Mouse (Mus musculus): ENCODE data around the gene Matn3.

Matn3 gene

DNA sequence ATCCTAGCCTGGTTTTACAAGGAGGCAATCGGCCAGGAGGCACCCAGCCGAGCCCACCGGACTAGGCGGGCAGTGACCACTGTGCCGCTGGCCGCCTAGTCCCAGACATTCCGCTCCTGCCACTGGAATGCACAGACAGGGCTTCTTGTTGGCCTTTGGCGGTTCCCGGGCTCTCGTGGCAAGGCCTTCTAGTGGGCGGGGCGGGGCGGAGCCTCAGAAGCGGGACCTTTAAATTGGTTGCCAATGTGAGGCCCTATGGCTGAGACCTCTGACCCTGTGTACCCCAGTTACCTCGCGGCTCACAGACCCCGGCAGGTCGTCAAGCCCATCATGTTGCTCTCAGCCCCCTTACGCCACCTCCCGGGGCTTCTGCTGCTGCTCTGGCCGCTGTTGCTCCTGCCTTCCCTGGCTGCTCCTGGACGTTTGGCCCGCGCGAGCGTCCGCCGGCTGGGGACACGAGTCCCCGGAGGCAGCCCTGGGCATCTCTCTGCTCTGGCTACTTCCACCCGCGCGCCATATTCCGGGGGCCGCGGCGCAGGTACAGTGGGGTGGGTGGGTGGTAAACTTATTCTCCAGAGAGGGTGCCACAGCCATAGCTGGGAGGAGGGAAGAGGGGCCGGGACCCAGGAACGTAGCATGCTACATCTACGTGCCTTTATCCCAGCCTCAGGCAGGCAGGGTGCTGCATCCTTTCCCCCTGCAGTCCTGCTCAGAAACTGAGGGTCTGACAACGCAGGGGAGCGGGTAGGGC lies at the start of gene Matn3:
Gene Matn3 (plus strand): TSS at position 216 of the 751 bp plus-strand sequence.
- in situ Hi-C loops (cut with MboI, MseI) = no loop called here

DNA sequence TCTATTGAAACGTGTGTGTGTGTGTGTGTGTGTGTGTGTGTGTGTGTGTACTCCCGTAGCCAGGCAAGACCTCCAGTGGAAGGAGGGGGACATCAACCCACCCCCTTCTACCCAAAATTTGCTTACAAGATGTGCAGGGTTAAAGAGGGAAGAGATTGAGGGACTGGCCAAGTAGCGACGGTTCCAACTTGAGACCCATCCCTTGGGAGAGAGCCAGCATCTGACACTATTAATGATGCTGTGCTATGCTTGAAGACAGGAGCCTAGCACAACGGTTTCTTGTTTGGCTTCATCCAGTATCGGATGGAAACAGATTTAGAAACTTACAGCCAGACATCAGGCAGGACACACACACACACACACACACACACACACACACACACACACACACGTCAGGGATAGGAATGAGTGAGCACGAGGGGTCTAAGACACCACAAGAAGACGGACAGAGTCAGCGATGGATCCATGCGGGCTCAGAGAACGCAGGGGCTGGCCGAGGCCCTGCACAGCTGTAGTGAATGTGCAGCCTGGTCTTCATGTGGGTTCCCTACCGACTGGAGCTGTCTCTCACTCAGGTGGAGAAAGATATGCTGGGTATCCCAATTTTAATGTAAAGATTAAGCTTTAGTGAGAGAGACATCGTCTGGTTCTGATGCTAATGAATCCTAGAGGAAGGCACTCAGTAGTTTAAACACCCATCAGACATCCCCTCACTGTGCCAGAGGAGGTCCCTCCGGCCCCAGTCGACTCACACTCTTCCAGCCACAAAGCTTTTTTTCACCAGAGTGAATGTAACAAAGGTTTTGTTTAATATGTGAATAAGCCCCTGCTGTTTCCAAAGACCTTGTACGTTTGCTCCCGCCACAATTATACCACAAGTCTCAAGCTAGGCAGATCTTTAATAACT lies 48.6 kb upstream of the Matn3 start:
- in situ Hi-C loops (cut with MboI, MseI) = loop anchor here (10.0 kb wide), 1 partner anchor 86 kb away; no protein-coding TSS in a partner anchor

DNA sequence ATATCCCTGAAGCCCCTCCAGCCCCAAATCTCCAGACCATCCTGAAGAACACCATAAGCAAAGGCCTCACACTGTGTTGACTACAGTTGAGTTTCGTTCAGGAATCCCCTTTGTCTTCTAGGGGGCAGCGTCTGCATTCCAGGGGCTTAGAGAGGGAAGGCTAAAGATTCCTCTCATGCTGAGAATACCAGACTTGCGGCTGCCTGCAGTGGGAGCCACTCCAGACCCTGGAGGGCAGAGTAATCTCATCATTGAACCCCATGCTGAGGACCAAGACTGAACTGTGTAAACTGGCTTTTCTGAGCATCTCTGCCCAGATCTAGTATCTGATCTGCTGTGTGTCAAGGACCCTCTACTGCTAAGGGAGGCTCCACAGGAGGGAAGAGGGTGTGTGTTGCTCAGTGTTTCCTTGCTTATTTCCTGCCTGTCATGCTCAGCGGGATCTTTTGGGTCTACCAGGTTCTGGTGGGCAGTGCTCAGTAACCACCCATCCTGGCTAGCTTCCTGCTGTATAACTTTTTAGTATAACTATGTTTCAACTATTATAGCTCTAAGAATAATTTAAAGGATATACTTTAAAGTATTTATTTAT lies 47.5 kb upstream of the Matn3 start:
- in situ Hi-C loops (cut with MboI, MseI) = loop anchor here (25.0 kb wide), 1 partner anchor 1487 kb away; the partner anchor contains the start of gene Rdh14

DNA sequence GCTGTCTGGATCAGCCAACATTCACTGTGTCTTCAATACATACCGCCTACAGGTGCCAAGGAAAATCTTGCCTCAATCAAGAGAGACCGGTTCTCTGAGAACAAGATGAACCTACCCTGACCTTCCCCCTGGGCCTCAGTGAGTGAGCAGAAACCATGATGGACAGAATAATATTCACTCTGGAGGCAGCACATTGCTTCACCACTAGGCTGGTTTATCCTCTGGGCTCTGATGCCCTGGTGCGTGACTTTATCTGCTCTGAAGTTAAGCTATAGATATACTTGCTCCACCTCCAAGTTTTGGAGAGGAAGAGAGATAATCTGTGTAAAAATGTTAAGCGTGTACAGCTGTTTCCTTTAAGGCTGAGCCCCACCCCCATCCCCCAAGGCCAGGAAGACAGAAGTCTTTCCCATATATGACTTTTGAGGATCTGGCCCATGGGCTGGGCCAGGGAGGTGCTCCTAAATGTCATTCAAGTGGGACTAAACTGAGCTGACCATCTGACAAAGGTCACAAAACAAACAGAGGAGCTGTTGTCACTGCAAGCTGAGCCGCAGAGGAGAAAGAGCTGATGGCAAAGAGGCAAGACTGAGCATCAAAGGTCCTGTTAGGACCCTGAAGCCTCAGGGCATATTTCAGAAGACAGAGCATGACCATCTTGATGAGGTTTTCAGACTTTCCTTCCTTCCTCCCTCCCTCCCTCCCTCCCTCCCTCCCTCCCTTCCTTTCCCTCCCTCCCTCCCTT lies 46.6 kb upstream of the Matn3 start:
- in situ Hi-C loops (cut with MboI, MseI) = loop anchor here (25.0 kb wide), 1 partner anchor 1486 kb away; the partner anchor contains the start of gene Rdh14

DNA sequence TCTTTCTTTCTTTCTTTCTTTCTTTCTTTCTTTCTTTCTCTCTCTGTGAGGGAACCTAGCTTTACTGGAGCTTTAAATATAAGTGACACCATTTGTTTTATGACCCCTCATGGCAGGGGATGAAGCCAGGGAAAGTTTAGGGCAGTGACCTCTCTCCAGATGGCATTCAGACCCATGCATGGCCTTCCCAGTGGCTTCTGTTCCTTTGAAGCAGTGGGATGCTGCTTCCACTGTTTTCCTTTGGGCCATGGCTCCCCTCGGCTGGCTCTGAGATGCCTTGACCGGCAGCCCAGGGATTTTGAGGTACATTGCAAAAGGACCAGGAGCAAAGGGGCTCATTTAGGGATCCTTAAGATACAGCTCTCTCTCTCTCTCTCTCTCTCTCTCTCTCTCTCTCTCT lies 45.8 kb upstream of the Matn3 start:
- in situ Hi-C loops (cut with MboI, MseI) = loop anchor here (25.0 kb wide), 1 partner anchor 1485 kb away; the partner anchor contains the start of gene Rdh14

DNA sequence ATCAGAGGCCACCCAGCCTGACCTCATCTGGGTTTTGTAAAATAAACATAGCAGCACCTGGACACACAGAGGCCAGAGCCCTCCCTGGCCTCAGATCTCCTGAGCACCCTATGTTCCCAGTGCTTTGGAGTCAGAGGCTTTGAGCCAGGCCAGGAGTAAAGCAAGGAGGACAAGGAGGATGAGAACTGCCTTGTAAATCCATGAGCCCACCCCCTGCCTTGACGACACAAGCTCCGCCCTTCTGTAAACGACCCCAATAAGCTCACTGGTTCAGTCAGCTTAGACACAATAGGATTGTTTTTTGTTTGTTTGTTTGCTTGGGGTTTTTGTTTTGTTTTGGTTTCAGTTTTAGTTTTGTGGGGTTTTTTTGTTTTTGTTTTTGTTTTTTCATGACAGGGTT lies 45.2 kb upstream of the Matn3 start:
- in situ Hi-C loops (cut with MboI, MseI) = loop anchor here (25.0 kb wide), 1 partner anchor 1485 kb away; the partner anchor contains the start of gene Rdh14

DNA sequence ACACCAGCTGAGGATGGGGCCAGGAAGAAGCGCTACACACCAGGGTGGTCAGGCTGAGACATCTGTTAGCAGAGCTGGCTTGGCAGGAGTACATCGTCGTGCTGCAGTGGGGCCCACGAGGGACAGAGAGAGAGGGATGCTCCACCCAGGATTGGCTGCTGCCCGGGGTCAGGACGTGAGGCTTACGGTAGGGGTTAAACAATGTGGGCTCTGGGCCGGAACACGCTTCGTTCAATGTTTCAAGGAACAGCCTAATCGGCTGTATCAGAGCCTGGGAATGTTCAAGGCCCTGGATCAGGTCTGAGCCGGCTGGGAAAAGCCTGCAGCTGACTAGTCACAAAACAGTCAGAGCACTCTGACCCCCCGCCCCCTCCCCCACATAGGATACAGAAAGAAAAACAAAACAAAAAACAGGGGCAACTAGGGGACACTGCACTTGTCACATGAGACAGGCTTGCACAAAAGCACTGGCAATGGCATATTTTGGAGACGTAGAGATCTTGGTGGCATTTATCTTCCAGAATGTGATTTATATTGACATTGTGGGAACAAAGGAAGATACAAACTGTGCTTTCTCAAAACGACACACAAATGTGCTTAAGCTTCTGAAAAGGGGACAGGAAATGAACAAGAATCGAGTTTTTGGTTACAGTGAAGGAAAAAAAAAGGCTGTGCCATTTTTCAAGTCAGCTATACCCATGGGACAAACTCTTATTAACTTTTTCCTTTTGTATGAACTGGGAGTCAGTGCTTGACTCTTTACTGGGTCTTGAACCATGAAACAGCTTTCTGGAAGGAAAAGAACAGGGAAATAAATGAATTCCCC lies 34.7 kb upstream of the Matn3 start:
- in situ Hi-C loops (cut with MboI, MseI) = loop anchor here (25.0 kb wide), 1 partner anchor 1474 kb away; the partner anchor contains the start of gene Rdh14

DNA sequence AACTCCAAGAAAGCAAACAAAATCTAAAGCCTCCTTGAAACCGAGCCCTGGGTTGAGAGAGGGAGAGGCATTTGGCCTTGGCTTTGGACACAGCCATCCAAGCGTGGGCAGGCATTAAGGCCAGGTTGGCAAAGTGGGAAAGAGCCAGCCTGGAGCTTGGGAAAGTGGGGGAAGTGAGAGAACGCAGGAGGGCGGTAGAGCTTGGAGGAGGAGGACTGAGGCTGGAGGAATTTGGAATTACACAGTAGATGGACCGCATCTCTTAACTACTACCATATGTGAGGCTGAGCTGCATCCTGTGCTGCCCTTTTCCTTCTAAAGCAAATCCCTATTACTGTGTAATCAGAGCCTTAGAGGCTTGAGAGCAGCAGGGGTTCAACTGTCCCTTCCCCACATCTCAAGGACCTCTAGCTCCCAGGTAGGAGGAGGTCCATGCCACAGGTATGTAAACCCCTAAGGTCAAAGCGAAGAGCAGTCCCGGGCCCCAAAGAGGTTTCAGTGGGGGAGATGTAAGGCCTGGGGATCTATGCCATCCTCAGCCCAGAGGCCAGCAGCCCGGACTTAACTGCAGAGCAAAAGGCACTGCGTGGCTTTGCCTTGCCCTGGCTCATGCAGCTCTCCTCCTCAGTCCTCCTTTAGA lies 33.9 kb upstream of the Matn3 start:
- in situ Hi-C loops (cut with MboI, MseI) = loop anchor here (25.0 kb wide), 1 partner anchor 1473 kb away; the partner anchor contains the start of gene Rdh14

DNA sequence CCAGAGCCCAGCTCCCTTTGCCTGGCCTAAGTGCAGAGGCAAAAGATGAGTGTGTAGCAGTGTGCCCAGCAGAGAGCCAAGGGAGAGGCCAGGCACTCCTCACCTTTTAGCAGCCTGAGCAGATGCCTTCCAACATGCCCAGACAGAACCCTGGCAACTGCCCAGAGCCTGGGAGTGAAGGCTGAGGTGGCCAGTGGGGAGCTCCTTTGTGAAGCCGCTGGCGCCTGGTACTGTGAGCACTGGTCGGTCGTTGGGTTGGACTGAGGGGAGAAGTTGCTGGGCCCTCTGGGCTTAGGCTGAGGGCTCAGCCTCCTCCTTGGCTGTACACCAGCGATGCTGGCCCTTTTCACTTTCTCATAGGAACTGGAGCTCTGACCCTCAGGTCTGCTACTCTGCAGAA lies 31.4 kb upstream of the Matn3 start:
- in situ Hi-C loops (cut with MboI, MseI) = loop anchor here (25.0 kb wide), 1 partner anchor 1471 kb away; the partner anchor contains the start of gene Rdh14

DNA sequence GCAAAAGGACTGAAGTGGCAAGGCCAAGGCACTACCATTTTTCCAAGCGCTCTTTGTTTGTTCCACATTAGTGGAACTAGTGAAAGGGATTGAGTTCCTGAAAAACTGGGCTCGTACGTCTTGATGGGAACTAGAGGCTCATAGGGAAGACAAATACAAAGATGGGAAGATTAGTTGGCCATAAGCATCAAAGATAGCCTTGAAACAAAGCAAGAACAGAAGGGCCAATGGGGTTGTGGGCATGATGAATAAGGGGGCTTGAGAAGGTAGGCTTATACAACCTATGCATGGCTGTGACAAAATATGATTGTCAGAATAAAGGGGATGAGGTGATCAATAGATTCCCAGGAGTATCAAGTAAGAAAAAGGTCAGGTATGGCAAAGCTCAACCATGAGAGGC lies 28.5 kb upstream of the Matn3 start:
- in situ Hi-C loops (cut with MboI, MseI) = loop anchor here (25.0 kb wide), 1 partner anchor 1468 kb away; the partner anchor contains the start of gene Rdh14

DNA sequence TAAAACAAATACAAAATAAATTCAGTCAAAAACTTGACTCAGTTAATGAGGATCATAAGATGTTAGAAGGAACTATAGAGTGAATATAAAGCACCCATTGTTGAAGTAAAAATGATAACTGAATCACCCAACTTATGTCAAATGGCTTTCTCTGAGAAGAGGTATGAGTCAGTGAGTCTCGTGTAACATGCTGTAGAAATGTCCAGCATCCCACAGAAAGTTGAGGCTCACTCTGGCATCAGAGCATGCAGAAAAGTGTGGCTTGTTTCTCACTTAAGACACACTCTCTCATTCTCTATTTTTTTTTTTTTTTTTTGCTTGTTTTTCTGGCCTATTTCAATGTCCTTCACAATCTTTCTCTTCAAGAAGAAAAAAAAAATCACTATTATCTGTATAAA lies 26.7 kb upstream of the Matn3 start:
- in situ Hi-C loops (cut with MboI, MseI) = loop anchor here (5.0 to 25.0 kb wide), 2 partner anchors 106 to 1466 kb away; partner anchors contain the start of genes Rdh14 and Ttc32

DNA sequence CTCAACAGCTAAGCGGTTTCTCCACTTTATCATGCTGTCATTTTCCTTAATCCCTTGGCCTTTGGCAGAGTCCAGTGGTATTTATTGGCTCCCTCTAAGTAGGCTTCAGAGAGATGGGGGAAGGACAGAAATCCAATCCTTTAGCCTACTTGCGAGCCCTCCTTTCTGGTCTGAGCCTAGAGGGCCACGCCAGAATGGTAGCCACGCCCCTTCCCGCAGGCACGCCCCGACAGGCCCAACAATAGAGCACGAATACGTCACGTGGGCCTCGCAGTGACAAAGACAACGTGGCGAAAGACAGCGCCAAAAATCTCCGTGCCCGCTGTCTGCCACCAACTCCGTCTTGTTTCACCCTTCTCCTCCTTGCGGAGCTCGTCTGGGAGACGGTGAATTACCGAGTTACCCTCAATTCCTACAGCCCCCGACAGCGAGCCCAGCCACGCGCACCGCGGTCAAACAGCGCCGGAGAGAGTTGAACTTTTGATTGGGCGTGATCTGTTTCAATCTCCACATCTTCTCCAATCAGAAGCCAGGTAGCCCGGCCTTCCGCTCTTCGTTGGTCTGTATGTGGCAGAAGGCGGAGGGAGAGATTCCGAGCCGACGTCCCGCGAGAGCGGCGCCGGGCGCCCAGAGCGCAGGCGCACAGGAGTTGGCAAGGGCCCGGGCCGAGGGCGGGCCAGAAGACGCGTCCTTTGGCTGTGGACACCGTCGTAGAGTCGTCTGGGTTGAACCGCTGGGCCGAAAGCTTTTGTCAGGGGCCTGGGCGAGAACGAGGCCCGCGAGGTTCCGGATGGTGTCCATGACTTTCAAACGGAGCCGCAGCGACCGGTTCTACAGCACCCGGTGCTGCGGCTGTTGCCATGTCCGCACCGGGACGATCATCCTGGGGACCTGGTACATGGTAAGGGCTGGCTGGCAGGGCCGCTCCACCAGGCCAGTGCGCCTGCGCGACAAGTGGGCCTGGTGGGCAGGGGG lies 26.0 kb upstream of the Matn3 start, which contains the start of gene Laptm4a:
Gene Laptm4a (plus strand): TSS at position 271 of the 975 bp plus-strand sequence.
- in situ Hi-C loops (cut with MboI, MseI) = loop anchor here (5.0 to 25.0 kb wide), 2 partner anchors 106 to 1466 kb away; partner anchors contain the start of genes Rdh14 and Ttc32

DNA sequence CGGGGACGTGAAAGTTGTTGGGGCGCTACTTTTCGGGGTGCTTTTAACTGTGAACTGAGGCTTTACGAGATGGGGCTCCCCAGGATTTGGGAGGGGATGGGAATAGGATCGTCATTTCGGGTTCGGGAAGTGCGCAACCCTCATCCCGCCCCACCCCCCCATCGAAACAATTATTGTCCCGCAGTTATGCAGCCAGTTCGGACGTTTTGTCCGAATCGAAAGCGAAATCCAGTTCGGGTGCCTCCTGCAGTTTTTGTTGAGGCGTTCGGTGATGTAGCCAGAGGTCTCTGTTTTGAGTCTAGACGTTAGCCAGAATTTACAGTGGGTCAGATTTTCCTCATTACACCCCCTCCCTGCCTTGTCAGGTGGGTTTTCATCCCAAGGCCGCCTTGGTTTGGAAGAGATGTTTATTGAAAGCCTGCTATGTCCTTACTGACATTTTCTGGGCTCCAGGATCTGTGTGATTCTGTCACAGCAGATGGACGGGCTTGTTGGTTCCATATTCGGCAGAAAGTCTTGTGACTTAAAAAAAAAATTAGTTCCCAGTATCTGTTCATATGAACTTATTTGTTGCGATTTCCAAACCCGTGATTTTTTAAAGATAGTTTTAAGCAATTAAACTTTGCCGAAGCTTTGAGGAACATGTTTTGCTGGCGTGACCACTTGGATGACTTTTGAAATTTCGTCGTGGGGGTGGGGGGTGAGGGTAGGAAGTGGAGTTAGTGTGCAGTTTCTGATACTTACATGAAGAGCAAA lies 25.2 kb upstream of the Matn3 start:
- in situ Hi-C loops (cut with MboI, MseI) = loop anchor here (5.0 to 25.0 kb wide), 2 partner anchors 105 to 1465 kb away; partner anchors contain the start of genes Rdh14 and Ttc32

DNA sequence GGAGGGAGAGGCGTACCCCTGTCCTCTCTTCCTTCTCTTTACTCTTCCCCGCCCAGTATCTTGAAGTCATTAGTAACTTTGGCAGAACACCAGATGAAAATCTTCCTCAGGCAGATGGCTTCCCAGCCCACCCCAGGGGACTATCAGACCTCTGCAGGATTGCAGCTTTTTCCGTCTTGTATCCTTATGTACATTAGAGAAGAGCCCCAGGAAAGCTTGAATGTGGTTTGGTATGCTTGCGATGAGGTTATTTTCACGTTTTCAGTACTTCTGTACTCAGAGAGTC lies 24.7 kb upstream of the Matn3 start:
- in situ Hi-C loops (cut with MboI, MseI) = loop anchor here (5.0 to 25.0 kb wide), 2 partner anchors 104 to 1464 kb away; partner anchors contain the start of genes Rdh14 and Ttc32

DNA sequence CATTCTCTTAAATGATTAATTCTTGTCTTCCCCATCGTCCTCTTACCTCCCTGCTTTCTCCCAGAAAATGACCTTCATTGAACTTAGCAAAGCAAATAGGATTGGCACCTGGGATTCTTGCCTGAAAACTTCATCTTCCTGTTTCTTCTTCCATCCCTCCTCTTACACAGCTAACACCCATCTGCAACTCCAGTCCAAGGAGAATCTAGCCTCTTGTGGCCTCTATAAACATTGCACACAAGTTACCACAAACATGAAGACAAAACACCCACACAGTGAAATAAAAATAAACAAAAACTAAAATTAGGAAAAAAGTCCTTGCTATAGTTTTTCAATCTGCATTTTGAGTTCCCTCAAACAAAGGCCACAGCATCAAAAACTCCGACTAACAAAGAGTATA lies 24.1 kb upstream of the Matn3 start:
- in situ Hi-C loops (cut with MboI, MseI) = loop anchor here (5.0 to 25.0 kb wide), 2 partner anchors 104 to 1464 kb away; partner anchors contain the start of genes Rdh14 and Ttc32

DNA sequence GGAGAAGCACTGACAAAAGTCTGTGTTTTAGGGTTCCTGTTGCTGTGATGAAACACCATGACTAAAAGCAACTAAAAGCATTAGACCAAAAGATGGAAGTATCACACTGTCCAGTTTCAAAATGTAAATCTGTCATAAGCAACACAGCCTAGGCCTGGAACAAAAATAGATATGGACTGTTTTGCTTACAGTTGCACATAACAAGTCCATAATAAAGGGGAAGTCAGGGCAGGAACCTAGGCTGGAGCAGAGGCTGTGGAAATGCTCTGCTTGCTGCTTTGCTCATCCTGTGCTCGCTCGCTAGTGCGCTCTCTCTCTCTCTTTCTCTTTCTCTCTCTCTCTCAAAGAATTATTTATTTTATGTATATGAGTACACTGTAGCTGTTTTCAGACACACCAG lies 20.1 kb upstream of the Matn3 start:
- in situ Hi-C loops (cut with MboI, MseI) = no loop called here

DNA sequence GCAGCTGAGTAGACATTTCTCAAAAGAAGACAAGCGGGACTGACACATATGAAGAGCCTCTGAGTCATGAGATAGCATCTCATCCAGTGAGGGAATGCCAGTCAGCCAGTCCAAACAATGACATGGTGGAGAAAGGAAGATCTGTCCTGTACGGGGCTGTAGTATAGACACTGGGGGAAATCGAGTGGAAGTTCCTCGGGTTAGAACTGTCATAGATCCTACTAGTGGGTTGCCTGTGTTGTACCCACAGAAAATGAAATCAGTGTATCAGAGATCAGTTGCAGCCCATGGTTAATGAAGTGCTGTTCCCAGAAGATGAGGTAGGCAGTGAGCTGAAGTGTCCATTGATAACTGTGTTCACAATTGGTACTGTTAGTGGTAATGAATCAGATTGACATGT lies 19.0 kb upstream of the Matn3 start:
- in situ Hi-C loops (cut with MboI, MseI) = no loop called here

Measured in regulatory T cell (primary cell).